Mouse (Mus musculus): ENCODE results near the gene Ccn6. TPM values are rescaled to one million over a fixed set of nuclear protein-coding genes. Genes with fewer than 3 reads are reported as not detected.

Gene Ccn6
- polyA plus RNA-seq, 1 experiment from 2014 or later = 0.17 TPM

DNA sequence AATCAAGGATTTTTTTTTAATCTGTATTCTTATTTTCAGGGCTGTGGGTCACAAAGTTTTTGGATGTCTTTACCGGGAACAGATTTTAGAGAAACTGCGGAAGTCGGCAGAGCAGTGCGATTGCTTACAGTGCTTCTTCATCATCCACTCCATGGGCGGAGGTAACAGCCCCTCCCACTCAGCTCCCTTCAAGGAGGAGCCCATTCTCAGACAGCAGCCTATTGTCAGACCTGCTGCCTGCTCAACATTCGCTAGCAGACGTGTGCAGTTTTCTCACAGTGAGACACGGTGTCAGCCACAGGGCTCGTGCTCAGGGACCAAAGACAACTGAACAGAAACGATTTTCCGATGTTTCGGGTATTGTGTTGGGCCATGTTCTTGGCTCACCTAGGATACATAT is 21.4 kb downstream of the Ccn6 start:
- DNase-seq (ENCODE audit: extremely low spot score, low spot score) = no peak
- Histone ChIP-seq H3K27me3 (ENCODE audit: poor library complexity, severe bottlenecking) (no peaks in the 10 kb centered on the region), H3K9me3 (no peaks in the 10 kb centered on the region), H3K27ac (no peak overlapping the region), H3K36me3 (replicated peaks) (peaks cover 97% of the 10 kb centered on the region), H3K4me3 (no peak overlapping the region), H3K4me1 (no peaks in the 10 kb centered on the region)
- 89% methylated on average over 12 of the region's 12 CpGs for WGBS

DNA sequence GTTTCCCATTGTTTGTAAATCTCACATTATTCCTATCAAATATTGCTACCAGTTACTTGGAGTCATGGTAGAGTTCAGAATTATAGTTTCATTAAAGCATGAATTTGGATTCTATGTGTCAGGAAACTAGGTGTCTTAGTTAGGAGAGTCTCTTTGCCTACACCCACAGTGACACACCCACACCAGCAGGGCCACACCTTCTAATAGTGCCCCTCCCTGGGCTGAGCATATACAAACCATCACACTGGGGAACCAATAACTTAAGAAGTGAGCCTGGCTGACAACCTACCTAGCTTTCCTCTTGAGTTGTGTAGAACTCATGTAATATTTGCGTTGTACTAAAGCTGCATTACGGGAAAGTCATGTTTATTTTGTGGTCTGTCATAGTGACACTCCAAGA is 22.2 kb downstream of the Ccn6 start:
- peaks cover 95% of the 10 kb centered on the region for H3K36me3 ChIP-seq (replicated peaks)
- WGBS = 100% methylated on average over 2 of the region's 2 CpGs

DNA sequence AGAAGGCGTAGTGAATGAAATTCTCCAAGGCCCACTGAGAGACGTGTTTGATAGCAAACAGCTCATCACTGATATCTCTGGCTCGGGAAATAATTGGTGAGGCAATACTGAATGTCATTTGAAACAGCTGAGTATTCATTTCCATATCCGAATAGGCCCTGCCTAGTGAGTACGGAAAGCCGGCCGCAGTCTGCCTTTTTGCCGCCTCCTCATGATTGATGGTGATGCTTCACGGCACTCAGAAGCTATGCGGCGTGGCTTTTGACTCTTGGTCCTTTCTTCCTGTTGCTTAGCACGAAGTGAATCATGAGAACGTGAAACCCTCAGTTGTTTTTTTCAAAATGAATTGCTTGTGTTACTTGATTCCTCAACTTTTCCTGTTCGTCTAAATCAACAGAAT is 22.8 kb downstream of the Ccn6 start:
- Histone ChIP-seq H3K27ac (no peak overlapping the region), H3K4me1 (peaks cover 2% of the 10 kb centered on the region; the same call in 1 of the 2 replicates), H3K27me3 (ENCODE audit: poor library complexity, severe bottlenecking) (no peaks in the 10 kb centered on the region), H3K4me3 (no peak overlapping the region), H3K36me3 (replicated peaks) (peaks cover 89% of the 10 kb centered on the region), H3K9me3 (no peaks in the 10 kb centered on the region)
- no peak for DNase-seq (ENCODE audit: extremely low spot score, low spot score)
- 95% methylated on average over 14 of the region's 14 CpGs for WGBS

More for the DNA sequence above, 22.2 kb downstream of the Ccn6 start:
- H3K4me3 ChIP-seq = no peak overlapping the region
- no peaks in the 10 kb centered on the region for H3K27me3 ChIP-seq (ENCODE audit: poor library complexity, severe bottlenecking)
- no peak overlapping the region for H3K27ac ChIP-seq
- no peaks in the 10 kb centered on the region for H3K4me1 ChIP-seq
- no peak for DNase-seq (ENCODE audit: extremely low spot score, low spot score)
- no peaks in the 10 kb centered on the region for H3K9me3 ChIP-seq

DNA sequence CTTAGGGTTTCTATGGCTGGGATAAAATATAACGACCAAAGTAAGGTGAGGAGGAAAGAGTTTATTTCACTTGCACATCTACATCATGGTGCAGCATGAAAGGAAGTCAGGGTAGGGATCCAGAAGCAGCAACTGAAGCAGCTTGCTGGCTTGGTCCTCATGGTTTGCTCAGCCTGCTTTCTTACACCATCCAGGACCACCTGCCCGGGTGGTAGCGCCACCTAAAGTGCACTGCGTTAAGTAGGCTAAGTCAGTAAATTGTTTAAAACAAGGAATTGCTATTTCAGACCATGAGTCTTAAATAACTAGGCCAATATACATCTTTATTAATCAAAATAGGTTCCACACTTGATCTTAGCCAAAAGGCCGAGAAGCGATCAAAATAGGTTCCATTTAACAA is 24.8 kb downstream of the Ccn6 start:
- no peak for DNase-seq (ENCODE audit: extremely low spot score, low spot score)
- H3K4me3 ChIP-seq = no peak overlapping the region
- H3K9me3 ChIP-seq = no peaks in the 10 kb centered on the region
- peaks cover 18% of the 10 kb centered on the region for H3K4me1 ChIP-seq
- 83% methylated on average over 6 of the region's 6 CpGs for WGBS
- no peaks in the 10 kb centered on the region for H3K27me3 ChIP-seq (ENCODE audit: poor library complexity, severe bottlenecking)
- no peak overlapping the region for H3K27ac ChIP-seq
- peaks cover 68% of the 10 kb centered on the region for H3K36me3 ChIP-seq (replicated peaks)

DNA sequence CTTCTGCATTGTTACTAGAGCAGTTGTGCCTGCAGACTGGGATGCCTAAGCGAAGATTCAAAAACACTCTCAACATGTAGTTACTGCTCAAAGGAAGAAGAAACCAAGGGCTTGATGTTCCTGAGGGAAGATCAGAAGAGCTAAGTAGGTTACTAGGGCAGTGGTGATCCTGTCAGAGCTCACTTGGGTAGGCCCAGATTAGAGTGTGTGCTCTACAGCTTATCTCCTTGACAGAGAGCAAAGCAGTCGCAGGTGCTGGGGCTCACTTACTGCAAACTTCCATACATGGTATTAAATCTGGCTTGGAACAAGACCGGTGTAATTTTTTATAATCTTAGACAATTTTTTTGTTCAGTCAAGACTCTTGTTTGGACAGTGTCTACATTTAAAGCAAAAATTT is 25.8 kb downstream of the Ccn6 start:
- 99% methylated on average over 3 of the region's 3 CpGs for WGBS

DNA sequence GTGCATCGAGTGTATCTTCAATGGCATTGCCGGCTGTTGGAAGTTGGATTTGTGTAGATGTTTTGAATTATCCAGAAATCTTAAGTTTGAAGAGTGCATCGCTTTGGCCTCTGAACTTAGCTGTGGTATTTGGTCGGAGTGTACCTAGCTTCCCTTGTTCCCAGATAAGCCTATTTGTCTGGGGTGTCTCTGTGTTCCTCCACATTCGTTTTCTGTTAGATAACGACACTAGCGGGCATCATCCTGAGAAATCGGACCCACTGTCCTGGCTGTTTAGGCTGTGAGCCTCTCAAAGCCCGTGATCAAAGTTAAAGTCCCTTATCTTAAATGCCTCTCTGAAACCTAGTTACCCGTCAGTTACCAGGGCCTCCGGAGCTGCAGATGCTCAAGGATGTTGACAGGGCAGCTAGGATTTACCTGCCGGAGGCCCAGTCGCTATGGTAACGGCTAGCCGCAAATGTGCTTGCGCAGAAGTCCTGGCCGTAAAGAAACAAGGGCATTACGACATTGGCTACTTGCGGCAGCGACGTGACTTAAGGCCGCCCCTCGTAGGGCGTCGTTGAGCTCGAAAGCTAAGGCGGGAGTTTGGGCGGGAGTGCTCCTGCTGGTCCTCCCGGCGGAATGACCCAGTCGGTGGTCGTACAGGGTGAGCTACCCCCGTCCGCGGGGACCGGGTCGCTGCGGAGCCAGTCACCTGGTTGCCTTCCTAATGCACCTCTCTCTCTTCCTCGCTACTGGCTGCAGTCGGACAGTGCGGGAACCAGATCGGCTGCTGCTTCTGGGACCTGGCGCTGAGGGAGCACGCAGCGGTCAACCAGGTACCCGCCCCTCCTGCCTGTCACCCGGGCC is 29.9 kb downstream of the Ccn6 start, which contains the start of the genes Fam229b and Tube1:
TSS of gene Fam229b (minus strand) at position 453 of the 849 bp plus-strand sequence.
TSS of gene Tube1 (plus strand) at position 515 of the 849 bp plus-strand sequence.
- Histone ChIP-seq H3K4me3 (peak within 1 kb of the TSS; percentile 70), H3K4me1 (peaks cover 25% of the 10 kb centered on the region), H3K27me3 (ENCODE audit: poor library complexity, severe bottlenecking) (no peaks in the 10 kb centered on the region), H3K27ac (peak within 1 kb of the TSS; percentile 91), H3K9me3 (no peaks in the 10 kb centered on the region), H3K36me3 (replicated peaks) (peaks cover 20% of the 10 kb centered on the region)
- 6% methylated on average over 47 of the region's 47 CpGs for WGBS
- DNase-seq (ENCODE audit: extremely low spot score, low spot score) = peak; percentile 92

More for the DNA sequence above, 25.8 kb downstream of the Ccn6 start:
- Histone ChIP-seq H3K36me3 (replicated peaks) (peaks cover 58% of the 10 kb centered on the region), H3K27me3 (ENCODE audit: poor library complexity, severe bottlenecking) (no peaks in the 10 kb centered on the region), H3K9me3 (no peaks in the 10 kb centered on the region), H3K4me3 (no peak overlapping the region), H3K27ac (no peak overlapping the region), H3K4me1 (peaks cover 25% of the 10 kb centered on the region)
- DNase-seq (ENCODE audit: extremely low spot score, low spot score) = no peak

DNA sequence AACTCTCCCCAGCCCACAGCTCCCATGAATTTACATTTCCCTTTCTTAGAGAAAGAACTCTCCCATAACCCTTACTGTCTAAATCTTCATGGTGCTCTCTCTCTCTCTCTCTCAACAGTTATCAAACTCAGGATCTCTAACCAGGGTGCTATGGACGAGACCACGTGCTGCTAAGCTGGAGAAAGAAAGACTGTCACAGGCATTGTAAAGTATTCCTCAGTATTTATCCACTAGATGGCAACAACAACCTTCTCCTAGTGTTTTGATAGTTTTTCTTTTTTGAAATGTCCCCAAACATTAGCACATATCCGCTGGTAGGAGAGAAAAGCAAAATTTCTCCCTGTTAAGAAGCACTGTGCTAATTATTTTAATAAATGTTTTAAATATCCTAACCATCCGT is 42.2 kb downstream of the Ccn6 start:
- Histone ChIP-seq H3K4me1 (peaks cover 4% of the 10 kb centered on the region), H3K36me3 (replicated peaks) (no peaks in the 10 kb centered on the region), H3K4me3 (no peak overlapping the region), H3K27me3 (ENCODE audit: poor library complexity, severe bottlenecking) (no peaks in the 10 kb centered on the region), H3K27ac (no peak overlapping the region), H3K9me3 (no peaks in the 10 kb centered on the region)
- no peak for DNase-seq (ENCODE audit: extremely low spot score, low spot score)
- WGBS = 45% methylated on average over 4 of the region's 4 CpGs

DNA sequence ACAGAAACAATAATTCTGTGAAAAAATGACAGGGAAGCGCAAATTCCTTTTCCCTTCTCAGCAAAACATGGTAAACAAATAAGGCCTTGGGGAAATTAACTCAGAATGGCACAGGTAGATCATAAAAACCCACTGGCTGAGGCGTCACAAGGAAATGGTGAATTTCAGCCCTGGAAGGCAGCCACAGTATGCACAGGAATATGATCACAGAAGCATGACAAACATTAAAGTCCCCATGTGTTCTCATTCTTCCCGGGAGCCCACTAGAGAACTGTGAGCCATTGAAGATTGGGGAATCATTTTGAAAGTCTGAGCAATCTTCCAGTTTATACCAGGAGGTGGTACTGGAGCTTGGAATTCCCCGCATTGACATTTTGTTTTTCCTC is 54.1 kb downstream of the Ccn6 start:
- no peak for DNase-seq (ENCODE audit: extremely low spot score, low spot score)
- Histone ChIP-seq H3K9me3 (no peaks in the 10 kb centered on the region), H3K4me1 (peaks cover 13% of the 10 kb centered on the region; the same call in 1 of the 2 replicates), H3K36me3 (replicated peaks) (no peaks in the 10 kb centered on the region), H3K27ac (no peak overlapping the region), H3K27me3 (ENCODE audit: poor library complexity, severe bottlenecking) (no peaks in the 10 kb centered on the region), H3K4me3 (no peak overlapping the region)
- WGBS = 78% methylated on average over 4 of the region's 4 CpGs

DNA sequence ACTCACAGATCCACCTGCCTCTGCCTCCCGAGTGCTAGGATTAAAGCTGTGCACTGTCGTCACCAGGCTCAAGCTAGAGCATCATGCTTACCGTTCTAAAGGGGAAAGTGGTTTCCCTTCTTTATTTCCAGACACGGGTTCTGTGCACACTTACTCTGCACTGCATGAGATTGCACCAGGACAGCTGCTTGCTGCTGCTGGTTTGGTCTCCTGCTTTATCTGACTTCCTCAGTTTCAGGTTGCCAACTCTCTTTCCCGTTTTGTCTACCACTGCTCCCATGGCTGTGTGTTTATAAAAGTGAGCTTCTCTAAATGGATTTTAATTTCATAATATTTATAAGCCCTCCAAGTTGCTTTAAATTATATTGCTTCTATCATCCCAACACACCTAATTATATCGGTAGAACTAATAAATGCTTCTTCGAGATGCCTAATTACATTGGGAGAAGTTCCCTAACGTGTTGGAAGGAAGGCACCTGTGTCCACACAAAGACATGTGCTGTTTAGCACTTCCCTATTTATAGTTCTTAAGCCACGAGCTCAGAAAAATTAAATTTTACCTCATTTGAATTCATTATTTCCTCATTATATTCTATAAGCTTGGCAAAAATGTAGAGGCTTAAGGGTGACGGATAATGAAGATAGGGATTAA is 54.6 kb downstream of the Ccn6 start:
- Histone ChIP-seq H3K27me3 (ENCODE audit: poor library complexity, severe bottlenecking) (no peaks in the 10 kb centered on the region), H3K36me3 (replicated peaks) (no peaks in the 10 kb centered on the region), H3K27ac (no peak overlapping the region), H3K4me1 (peaks cover 13% of the 10 kb centered on the region; the same call in 1 of the 2 replicates), H3K9me3 (no peaks in the 10 kb centered on the region), H3K4me3 (no peak overlapping the region)
- 86% methylated on average over 10 of the region's 10 CpGs for WGBS
- DNase-seq (ENCODE audit: extremely low spot score, low spot score) = no peak

DNA sequence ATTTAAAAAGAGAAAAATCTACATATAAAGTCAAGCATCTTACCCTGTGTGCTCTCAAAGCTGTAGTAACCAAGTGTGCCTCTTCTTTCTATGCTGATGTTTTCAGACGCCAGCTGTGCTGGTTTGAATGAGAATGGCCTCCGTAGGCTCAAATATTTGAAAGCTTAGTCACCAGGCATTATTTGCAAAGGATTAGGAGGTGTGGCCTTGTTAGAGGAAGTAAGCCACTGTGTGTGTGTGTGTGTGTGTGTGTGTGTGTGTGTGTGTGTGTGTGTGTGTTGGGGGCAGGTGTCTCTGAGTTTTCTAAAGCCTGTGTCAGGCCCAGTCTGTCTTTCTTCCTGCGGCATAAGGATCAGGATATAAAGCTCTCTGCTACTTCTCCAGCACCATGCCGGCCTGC is 56.7 kb downstream of the Ccn6 start:
- Histone ChIP-seq H3K4me1 (peaks cover 9% of the 10 kb centered on the region; the same call in 1 of the 2 replicates), H3K27ac (no peak overlapping the region; the same call in 1 of the 2 replicates), H3K36me3 (replicated peaks) (no peaks in the 10 kb centered on the region), H3K27me3 (ENCODE audit: poor library complexity, severe bottlenecking) (no peaks in the 10 kb centered on the region), H3K9me3 (no peaks in the 10 kb centered on the region), H3K4me3 (no peak overlapping the region)
- WGBS = 34% methylated on average over 4 of the region's 4 CpGs
- DNase-seq (ENCODE audit: extremely low spot score, low spot score) = peak; percentile 42

DNA sequence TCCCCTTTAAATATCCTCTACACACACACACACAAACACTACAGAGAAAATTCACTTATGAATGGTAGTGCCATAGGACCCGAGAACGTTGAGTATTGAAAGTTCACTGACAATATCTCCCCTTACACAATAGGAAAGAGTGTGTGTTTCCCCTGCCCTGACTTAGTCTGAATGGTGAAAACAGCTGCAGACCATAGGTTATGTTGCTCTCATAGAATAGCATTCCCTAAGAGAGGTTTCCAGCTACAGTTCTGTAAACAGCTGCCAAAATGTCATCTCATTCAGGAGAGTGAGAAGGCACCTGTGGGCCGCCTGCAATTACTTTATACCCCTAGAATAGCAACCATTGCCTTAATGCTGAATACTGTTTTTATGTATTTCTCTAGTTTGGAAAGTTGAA is 57.2 kb downstream of the Ccn6 start:
- no peak overlapping the region for H3K27ac ChIP-seq
- WGBS = 56% methylated on average over 3 of the region's 3 CpGs
- DNase-seq (ENCODE audit: extremely low spot score, low spot score) = no peak
- H3K27me3 ChIP-seq (ENCODE audit: poor library complexity, severe bottlenecking) = no peaks in the 10 kb centered on the region
- H3K4me1 ChIP-seq = peaks cover 9% of the 10 kb centered on the region; the same call in 1 of the 2 replicates
- H3K4me3 ChIP-seq = no peak overlapping the region
- H3K9me3 ChIP-seq = no peaks in the 10 kb centered on the region
- H3K36me3 ChIP-seq (replicated peaks) = no peaks in the 10 kb centered on the region

DNA sequence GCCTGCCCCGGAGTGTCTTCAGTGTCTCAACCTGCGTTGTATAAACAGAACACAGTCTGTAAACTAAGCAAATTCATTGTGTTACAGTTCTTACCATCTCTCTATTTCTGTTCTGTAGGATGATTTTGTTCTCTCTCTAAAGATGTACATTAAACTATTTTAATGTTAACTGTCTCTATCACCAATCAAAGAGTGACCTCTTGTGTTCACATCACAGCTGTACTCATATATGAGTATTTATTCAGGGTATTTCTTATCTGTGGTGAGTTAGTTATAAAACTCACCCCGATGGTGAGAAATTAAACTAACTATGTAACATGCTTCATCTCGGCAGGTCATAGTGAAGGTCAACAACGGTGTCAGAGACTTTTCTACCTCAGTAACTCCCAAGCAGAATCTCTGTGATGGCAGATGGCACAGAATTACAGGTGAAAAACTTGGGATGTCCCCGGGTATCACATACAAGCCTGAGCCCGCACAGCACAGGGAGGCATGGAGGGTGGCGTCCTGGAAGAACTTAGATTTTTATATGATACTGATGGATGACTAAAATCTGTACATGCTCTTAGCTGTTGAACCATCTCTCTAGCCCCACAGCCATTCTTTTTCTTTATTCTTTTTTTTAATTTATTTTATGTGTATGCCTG is 58.7 kb downstream of the Ccn6 start:
- no peaks in the 10 kb centered on the region for H3K36me3 ChIP-seq (replicated peaks)
- WGBS = 95% methylated on average over 8 of the region's 8 CpGs
- peaks cover 9% of the 10 kb centered on the region; the same call in 1 of the 2 replicates for H3K4me1 ChIP-seq
- no peaks in the 10 kb centered on the region for H3K27me3 ChIP-seq (ENCODE audit: poor library complexity, severe bottlenecking)
- no peak for DNase-seq (ENCODE audit: extremely low spot score, low spot score)
- H3K27ac ChIP-seq = no peak overlapping the region
- no peak overlapping the region for H3K4me3 ChIP-seq
- no peaks in the 10 kb centered on the region for H3K9me3 ChIP-seq

Data from forebrain, embryonic 10.5 days (tissue).